Mouse (Mus musculus) heart, embryonic 13.5 days (tissue): ENCODE measurements around the gene Galnt18. TPM values are rescaled to one million over a fixed set of nuclear protein-coding genes. Genes with fewer than 3 reads are reported as not detected.

ENCODE experiments used
- ATAC-seq: fragments of 200-750 bp; cut with Nextera tagmentation; 2 replicates; pipeline ENCODE4 v1.8.0; 2017; ENCODE audit warnings: moderate TSS enrichment; ENCODE audit not compliant: insufficient number of reproducible peaks, low FRiP score, low TSS enrichment; ENCODE audit errors: extremely low read depth
- H3K27ac ChIP-seq: fragments of 300-500 bp; sonication (generic); replicated peaks from 2 replicates; pipeline ENCODE4 v1.5.1; 2015; ENCODE audit warnings: moderate library complexity, mild to moderate bottlenecking, inconsistent platforms
- H3K27me3 ChIP-seq: fragments of 300-500 bp; sonication (generic); replicated peaks from 2 replicates; pipeline ENCODE4 v1.6.1; 2015; ENCODE audit warnings: mild to moderate bottlenecking, inconsistent platforms
- H3K36me3 ChIP-seq: fragments of 300-500 bp; sonication (generic); 2 replicates; pipeline ENCODE4 v1.6.1; 2015; ENCODE audit warnings: mild to moderate bottlenecking, inconsistent platforms
- H3K4me1 ChIP-seq: fragments of 300-500 bp; sonication (generic); 2 replicates; pipeline ENCODE4 v1.6.1; 2015; ENCODE audit warnings: inconsistent platforms
- H3K4me2 ChIP-seq: fragments of 300-500 bp; sonication (generic); 2 replicates; pipeline ENCODE4 v1.6.1; 2015; ENCODE audit warnings: inconsistent platforms, mild to moderate bottlenecking, moderate library complexity
- H3K4me3 ChIP-seq: fragments of 300-500 bp; sonication (generic); 2 replicates; pipeline ENCODE4 v1.5.1; 2015; ENCODE audit warnings: moderate library complexity, mild to moderate bottlenecking, inconsistent platforms
- H3K9ac ChIP-seq: fragments of 300-500 bp; sonication (generic); 2 replicates; pipeline ENCODE4 v1.6.1; 2015; ENCODE audit warnings: inconsistent platforms, mild to moderate bottlenecking, moderate library complexity
- H3K9me3 ChIP-seq: fragments of 300-500 bp; sonication (generic); 2 replicates; pipeline ENCODE4 v1.6.1; 2016; ENCODE audit warnings: inconsistent platforms
- WGBS: fragments of 180-500 bp; shearing (Covaris S2); methylation state at CpG from one replicate; pipeline ENCODE4 v1.1.7; 2015; ENCODE audit warnings: mixed read lengths; 5-methylcytosine and 5-hydroxymethylcytosine counted together
- microRNA-seq: library from miRNA; unstranded; fragments of <30 nt; microRNA quantifications from one replicate; pipeline ENCODE4, GENCODE M21; 2016
- polyA plus RNA-seq: library from polyadenylated mRNA; unstranded; fragments of >200 nt; fragmentation: Nextera tagmentation; extraction: Ambion mirVana; gene quantifications from 2 replicates; pipeline ENCODE4 v1.2.1, GENCODE M21; 2015

The Galnt18 gene
- polyA plus RNA-seq, 1 experiment from 2014 or later: 12.1 TPM

- Histone ChIP-seq H3K4me1 (no peaks in the 10 kb centered on the region), H3K36me3 (no peaks in the 10 kb centered on the region), H3K9ac (no peak overlapping the region), H3K4me2 (no peak overlapping the region), H3K27ac (no peak overlapping the region), H3K4me3 (no peak overlapping the region), H3K27me3 (no peaks in the 10 kb centered on the region), H3K9me3 (no peaks in the 10 kb centered on the region)
- ATAC-seq: no peak
- WGBS: 78% methylated on average over 4 of the region's 4 CpGs
Measured at GRCm38 (mm10) chr7:111459716-111460115, 320.1 kb downstream of the Galnt18 start.

- WGBS: 70% methylated on average over 3 of the region's 3 CpGs
- Histone ChIP-seq H3K36me3 (no peaks in the 10 kb centered on the region), H3K4me3 (no peak overlapping the region), H3K9me3 (no peaks in the 10 kb centered on the region), H3K4me2 (no peak overlapping the region), H3K27me3 (no peaks in the 10 kb centered on the region), H3K4me1 (peaks cover 11% of the 10 kb centered on the region), H3K27ac (no peak overlapping the region), H3K9ac (no peak overlapping the region)
- ATAC-seq: no peak
Measured at GRCm38 (mm10) chr7:111456007-111456406, 323.8 kb downstream of the Galnt18 start.

- Histone ChIP-seq H3K27me3 (no peaks in the 10 kb centered on the region), H3K4me2 (no peak overlapping the region), H3K27ac (no peak overlapping the region), H3K36me3 (no peaks in the 10 kb centered on the region), H3K4me3 (no peak overlapping the region), H3K4me1 (peaks cover 16% of the 10 kb centered on the region), H3K9ac (no peak overlapping the region), H3K9me3 (no peaks in the 10 kb centered on the region)
- WGBS: 81% methylated on average over 4 of the region's 4 CpGs
- ATAC-seq: no peak
Measured at GRCm38 (mm10) chr7:111455541-111455940, 324.2 kb downstream of the Galnt18 start.

GRCm38 (mm10) chr7:111452000-111452399, 327.8 kb downstream of the Galnt18 start:
- Histone ChIP-seq H3K4me1 (peaks cover 23% of the 10 kb centered on the region), H3K4me3 (no peak overlapping the region), H3K4me2 (no peak overlapping the region), H3K36me3 (no peaks in the 10 kb centered on the region), H3K9me3 (no peaks in the 10 kb centered on the region), H3K9ac (no peak overlapping the region), H3K27me3 (no peaks in the 10 kb centered on the region), H3K27ac (no peak overlapping the region)
- 44% methylated on average over 1 of the region's 1 CpGs for WGBS
- no peak for ATAC-seq

GRCm38 (mm10) chr7:111450286-111451095, 329.3 kb downstream of the Galnt18 start:
- Histone ChIP-seq H3K36me3 (no peaks in the 10 kb centered on the region), H3K9me3 (no peaks in the 10 kb centered on the region), H3K4me3 (no peak overlapping the region), H3K9ac (no peak overlapping the region), H3K4me2 (no peak overlapping the region), H3K4me1 (peaks cover 23% of the 10 kb centered on the region), H3K27me3 (no peaks in the 10 kb centered on the region), H3K27ac (peak overlapping the region; percentile 43)
- 31% methylated on average over 6 of the region's 6 CpGs for WGBS
- ATAC-seq: no peak

GRCm38 (mm10) chr7:111433173-111433572, 346.6 kb downstream of the Galnt18 start:
- ATAC-seq: no peak
- Histone ChIP-seq H3K36me3 (no peaks in the 10 kb centered on the region), H3K9me3 (no peaks in the 10 kb centered on the region), H3K27ac (no peak overlapping the region), H3K4me1 (peaks cover 16% of the 10 kb centered on the region; the same call in 1 of the 2 replicates), H3K27me3 (no peaks in the 10 kb centered on the region), H3K4me2 (no peak overlapping the region), H3K9ac (no peak overlapping the region), H3K4me3 (no peak overlapping the region)
- WGBS: 38% methylated on average over 2 of the region's 2 CpGs

- H3K27ac ChIP-seq: no peak overlapping the region
- no peak overlapping the region for H3K9ac ChIP-seq
- H3K36me3 ChIP-seq: no peaks in the 10 kb centered on the region
- H3K4me1 ChIP-seq: no peaks in the 10 kb centered on the region
- 73% methylated on average over 1 of the region's 1 CpGs for WGBS
- H3K27me3 ChIP-seq: no peaks in the 10 kb centered on the region
- H3K4me2 ChIP-seq: no peak overlapping the region
- no peak for ATAC-seq
- H3K4me3 ChIP-seq: no peak overlapping the region
- H3K9me3 ChIP-seq: no peaks in the 10 kb centered on the region
Measured at GRCm38 (mm10) chr7:111427392-111427791, 352.4 kb downstream of the Galnt18 start.

Small RNAs within 50 kb of the gene (microRNA-seq; reads per million reads assigned to microRNA genes)
- gene Gm25787: not detected

Other genes with a start within 250 kb of the Galnt18 start
- gene Usp47, start 243.5 kb upstream of the Galnt18 start, polyA plus RNA-seq: 57.4 and 58.8 TPM in 2 replicates